Mouse (Mus musculus) bone marrow, adult 2 months (tissue): Measurements from ENCODE around the gene Fgfr2.
A peak's percentile ranks its signal among the peaks of the same experiment; 100 is the strongest.

ENCODE experiments used
- CTCF ChIP-seq: fragments of 200-500 bp; IDR thresholded peaks from 2 replicates; pipeline ENCODE4 v1.5.1; 2011; ENCODE audit warnings: low read length, control low read depth; ENCODE audit not compliant: control insufficient read depth, insufficient read depth
- POLR2A ChIP-seq: fragments of 200-500 bp; IDR thresholded peaks from 2 replicates; pipeline ENCODE4 v1.6.1; 2011; ENCODE audit warnings: low read depth, mild to moderate bottlenecking, control low read depth, low read length, borderline replicate concordance; ENCODE audit not compliant: control insufficient read depth

DNA sequence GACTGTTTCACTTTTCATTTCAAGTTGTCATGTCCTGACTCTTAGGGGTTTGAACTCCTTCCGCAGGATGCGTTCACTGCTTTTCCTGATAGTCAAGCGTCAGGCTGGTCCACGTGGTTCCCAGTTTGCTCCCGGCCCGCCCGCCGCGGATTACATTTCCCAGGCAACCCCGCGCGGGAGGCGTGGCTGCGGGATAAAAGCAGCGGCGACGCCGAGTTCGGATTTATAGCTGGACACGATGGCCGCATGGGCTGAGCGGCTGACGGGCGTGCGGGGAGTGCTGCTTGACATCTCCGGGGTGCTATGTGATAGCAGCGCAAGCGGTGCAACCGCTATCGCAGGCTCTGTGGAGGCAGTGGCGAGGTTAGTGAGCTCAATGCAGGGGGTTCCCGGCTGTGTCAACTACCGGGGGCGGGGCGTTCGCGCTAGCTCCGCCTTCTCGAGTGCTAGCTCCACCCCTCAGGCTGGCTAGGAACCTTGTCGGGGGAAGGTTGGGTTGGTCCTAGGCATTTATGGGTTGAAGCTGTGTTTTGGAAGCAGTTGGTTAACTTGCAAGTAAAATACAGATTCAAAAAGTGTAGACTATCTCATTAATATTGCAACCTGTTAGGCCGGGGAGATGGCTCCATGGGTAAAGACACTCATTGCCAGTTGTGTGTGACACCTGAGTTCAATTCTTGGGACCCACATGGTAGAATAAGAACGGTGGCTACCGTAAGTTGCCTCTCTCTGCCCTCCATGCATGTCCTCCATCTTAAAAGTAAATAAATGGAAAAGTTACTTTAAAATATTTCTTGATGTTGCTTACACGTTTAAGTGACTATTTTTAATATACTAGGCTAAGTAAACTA, 512.5 kb downstream of the Fgfr2 start, which contains the start of gene Lhpp:
- TF ChIP-seq POLR2A (0 out of 2 replicates have a peak, but pooled peaks have one; percentile 25), CTCF (no peak)
